Mouse (Mus musculus): ENCODE data around the gene Copb1.

- TF ChIP-seq CTCF (IDR thresholded peaks at IDR 0.05; ENCODE audit: borderline replicate concordance, extremely low read depth, insufficient read depth, insufficient read length): no peak
- TF ChIP-seq POLR2A (IDR thresholded peaks at IDR 0.05; ENCODE audit: borderline replicate concordance, extremely low read depth, insufficient read depth, insufficient read length, poor library complexity, severe bottlenecking): no peak
Observed at GRCm38 (mm10) chr7:114200651-114201050, 53.9 kb downstream of the Copb1 start.
